Mouse (Mus musculus): ENCODE results near the gene Adamts12.

Gene Adamts12

GRCm38 (mm10) chr15:11075726-11076361, 11.3 kb downstream of the Adamts12 start:
- DNase-seq (ENCODE audit: low spot score in 2 of 2): no peak

- no peak for DNase-seq (ENCODE audit: low spot score in 2 of 2)
These were observed 18.5 kb downstream of the Adamts12 start for GRCm38 (mm10) chr15:11082961-11083569.

- no peak for DNase-seq (ENCODE audit: low spot score in 2 of 2)
These were observed 19.1 kb downstream of the Adamts12 start for GRCm38 (mm10) chr15:11083678-11084077.

GRCm38 (mm10) chr15:11084241-11084992, 19.8 kb downstream of the Adamts12 start:
- DNase-seq (ENCODE audit: low spot score in 2 of 2): no peak

- no peak for DNase-seq (ENCODE audit: low spot score in 2 of 2)
These were observed 20.4 kb downstream of the Adamts12 start for GRCm38 (mm10) chr15:11084993-11085365.

GRCm38 (mm10) chr15:11089494-11089893, 24.9 kb downstream of the Adamts12 start:
- no peak for DNase-seq (ENCODE audit: low spot score in 2 of 2)

- no peak for DNase-seq (ENCODE audit: low spot score in 2 of 2)
These were observed 31.0 kb downstream of the Adamts12 start for GRCm38 (mm10) chr15:11095566-11095965.

- no peak for DNase-seq (ENCODE audit: low spot score in 2 of 2)
These were observed 33.5 kb downstream of the Adamts12 start for GRCm38 (mm10) chr15:11097967-11098702.

GRCm38 (mm10) chr15:11098940-11099339, 34.4 kb downstream of the Adamts12 start:
- DNase-seq (ENCODE audit: low spot score in 2 of 2): no peak

- no peak for DNase-seq (ENCODE audit: low spot score in 2 of 2)
These were observed 36.3 kb downstream of the Adamts12 start for GRCm38 (mm10) chr15:11100917-11101316.

- DNase-seq (ENCODE audit: low spot score in 2 of 2): no peak
These were observed 40.5 kb downstream of the Adamts12 start for GRCm38 (mm10) chr15:11105101-11105500.

- no peak for DNase-seq (ENCODE audit: low spot score in 2 of 2)
These were observed 42.8 kb downstream of the Adamts12 start for GRCm38 (mm10) chr15:11107376-11107775.

- DNase-seq (ENCODE audit: low spot score in 2 of 2): no peak
These were observed 50.1 kb downstream of the Adamts12 start for GRCm38 (mm10) chr15:11114631-11115197.

GRCm38 (mm10) chr15:11116303-11116702, 51.7 kb downstream of the Adamts12 start:
- no peak for DNase-seq (ENCODE audit: low spot score in 2 of 2)

- no peak for DNase-seq (ENCODE audit: low spot score in 2 of 2)
These were observed 52.3 kb downstream of the Adamts12 start for GRCm38 (mm10) chr15:11116853-11117252.

- no peak for DNase-seq (ENCODE audit: low spot score in 2 of 2)
These were observed 53.8 kb downstream of the Adamts12 start for GRCm38 (mm10) chr15:11118371-11118770.

GRCm38 (mm10) chr15:11121721-11122120, 57.1 kb downstream of the Adamts12 start:
- no peak for DNase-seq (ENCODE audit: low spot score in 2 of 2)

GRCm38 (mm10) chr15:11125361-11125760, 60.8 kb downstream of the Adamts12 start:
- no peak for DNase-seq (ENCODE audit: low spot score in 2 of 2)

- no peak for DNase-seq (ENCODE audit: low spot score in 2 of 2)
These were observed 63.9 kb downstream of the Adamts12 start for GRCm38 (mm10) chr15:11128457-11128856.

- no peak for DNase-seq (ENCODE audit: low spot score in 2 of 2)
These were observed 68.3 kb downstream of the Adamts12 start for GRCm38 (mm10) chr15:11132586-11133558.

GRCm38 (mm10) chr15:11145581-11145980, 81.0 kb downstream of the Adamts12 start:
- DNase-seq (ENCODE audit: low spot score in 2 of 2): no peak
